ENCODE assay signal across 10 mouse cellular contexts in genomic region chr1:35811380-35811779, GRCm38 (mm10).
DNase-seq lines count a peak whose midpoint lies in the region; ATAC-seq and TF ChIP-seq lines count a peak whose summit lies in the region.
"Had no signal": no experiment of that assay in that cellular context is flagged by ENCODE, and none has a peak within 500 bp of the region (broad histone marks: within the 10 kb centered on the region; RNA-seq: fewer than 3 reads in every experiment).

No protein-coding gene starts in this region.

- no peak for TF ChIP-seq CTCF in kidney, adult 2 months (conservative IDR thresholded peaks at IDR 0.05; ENCODE audit: insufficient read depth, insufficient read length, low read depth, low read length)

- H3K36me3 ChIP-seq in midbrain, embryonic 10.5 days = no peaks in the 10 kb centered on the region
- H3K36me3 ChIP-seq in midbrain, embryonic 15.5 days (replicated peaks) = no peaks in the 10 kb centered on the region
- no peaks in the 10 kb centered on the region for H3K36me3 ChIP-seq in hindbrain, embryonic 15.5 days
- no peaks in the 10 kb centered on the region for H3K36me3 ChIP-seq in kidney, adult 2 months (ENCODE audit: control insufficient read depth, insufficient read depth, low read length)
- H3K36me3 ChIP-seq: limb, embryonic 10.5 days had no signal

- intact Hi-C loops in left cerebral cortex, postnatal 14 days (cut with DNase I) = no loop called here

- H3K27ac ChIP-seq in midbrain, embryonic 10.5 days (replicated peaks) = peak overlapping the region; percentile 42
- no peak overlapping the region for H3K27ac ChIP-seq in midbrain, embryonic 15.5 days
- no peak overlapping the region for H3K27ac ChIP-seq in hindbrain, embryonic 15.5 days (replicated peaks)
- no peak overlapping the region for H3K27ac ChIP-seq in kidney, adult 2 months (ENCODE audit: insufficient read depth, low read depth, low read length)
- H3K27ac ChIP-seq: limb, embryonic 10.5 days had no signal

- H3K27me3 ChIP-seq in midbrain, embryonic 10.5 days (ENCODE audit: low read depth, poor library complexity, severe bottlenecking) = no peaks in the 10 kb centered on the region
- no peaks in the 10 kb centered on the region for H3K27me3 ChIP-seq in midbrain, embryonic 15.5 days (replicated peaks)
- H3K27me3 ChIP-seq in hindbrain, embryonic 15.5 days = no peaks in the 10 kb centered on the region
- H3K27me3 ChIP-seq in kidney, adult 2 months (replicated peaks; ENCODE audit: control insufficient read depth, insufficient read depth, low read length) = no peaks in the 10 kb centered on the region

- H3K4me3 ChIP-seq in midbrain, embryonic 10.5 days = no peak overlapping the region
- no peak overlapping the region for H3K4me3 ChIP-seq in midbrain, embryonic 15.5 days
- H3K4me3 ChIP-seq in hindbrain, embryonic 15.5 days = no peak overlapping the region
- H3K4me3 ChIP-seq in kidney, adult 2 months (ENCODE audit: insufficient read depth, low read depth, low read length) = no peak overlapping the region
- H3K4me3 ChIP-seq: limb, embryonic 10.5 days had no signal

- no peak for TF ChIP-seq POLR2A in kidney, adult 2 months (IDR thresholded peaks at IDR 0.05; ENCODE audit: low read depth, low read length)

- DNase-seq in midbrain, embryonic 10.5 days (ENCODE audit: low spot score) = no peak
- peak; percentile 35 for DNase-seq in cerebellum, adult 9-11 months
- DNase-seq in retina, postnatal 1 day = peak; percentile 64
- no peak for DNase-seq in kidney, adult 2 months
- DNase-seq in left cerebral cortex, postnatal 14 days (ENCODE audit: low spot score in 2 of 2) = no peak
- DNase-seq: lung, adult 2 months; right cerebral cortex, postnatal 25 days had no signal

- H3K4me1 ChIP-seq in midbrain, embryonic 10.5 days = peaks cover 19% of the 10 kb centered on the region
- no peaks in the 10 kb centered on the region for H3K4me1 ChIP-seq in midbrain, embryonic 15.5 days
- peaks cover 8% of the 10 kb centered on the region for H3K4me1 ChIP-seq in hindbrain, embryonic 15.5 days (replicated peaks)
- H3K4me1 ChIP-seq in kidney, adult 2 months (ENCODE audit: control insufficient read depth, insufficient read depth, low read length) = no peaks in the 10 kb centered on the region

- H3K9ac ChIP-seq in midbrain, embryonic 15.5 days = no peak overlapping the region
- H3K9ac ChIP-seq in hindbrain, embryonic 15.5 days = no peak overlapping the region

- H3K4me2 ChIP-seq in midbrain, embryonic 15.5 days = no peak overlapping the region
- H3K4me2 ChIP-seq in hindbrain, embryonic 15.5 days = no peak overlapping the region

- ATAC-seq in midbrain, embryonic 15.5 days (replicated peaks) = no peak
- 0 out of 2 replicates have a peak, but pooled peaks have one; percentile 50 for ATAC-seq in hindbrain, embryonic 15.5 days (ENCODE audit: low FRiP score, low read depth)

- no peaks in the 10 kb centered on the region for H3K9me3 ChIP-seq in midbrain, embryonic 10.5 days (replicated peaks)
- H3K9me3 ChIP-seq in midbrain, embryonic 15.5 days = no peaks in the 10 kb centered on the region
- H3K9me3 ChIP-seq in hindbrain, embryonic 15.5 days = no peaks in the 10 kb centered on the region
- H3K9me3 ChIP-seq: limb, embryonic 10.5 days had no signal

- 68% methylated on average over 6 of the region's 6 CpGs for WGBS in midbrain, embryonic 10.5 days
- WGBS in midbrain, embryonic 15.5 days = 50% methylated on average over 6 of the region's 6 CpGs
- WGBS in hindbrain, embryonic 15.5 days = 25% methylated on average over 6 of the region's 6 CpGs
- WGBS in kidney, adult 2 months = 79% methylated on average over 6 of the region's 6 CpGs

Comparison
In these comparisons a context has a peak if more than half of its experiments do, and no peak if none do; other contexts are left out.
1. DNase-seq: peak in cerebellum, adult 9-11 months (single experiment) and retina, postnatal 1 day (single experiment); none in midbrain, embryonic 10.5 days (single experiment), kidney, adult 2 months (single experiment) and left cerebral cortex, postnatal 14 days (0 of 2).